Mouse (Mus musculus): ENCODE data around the gene 4930503B20Rik.

The 4930503B20Rik gene

DNA sequence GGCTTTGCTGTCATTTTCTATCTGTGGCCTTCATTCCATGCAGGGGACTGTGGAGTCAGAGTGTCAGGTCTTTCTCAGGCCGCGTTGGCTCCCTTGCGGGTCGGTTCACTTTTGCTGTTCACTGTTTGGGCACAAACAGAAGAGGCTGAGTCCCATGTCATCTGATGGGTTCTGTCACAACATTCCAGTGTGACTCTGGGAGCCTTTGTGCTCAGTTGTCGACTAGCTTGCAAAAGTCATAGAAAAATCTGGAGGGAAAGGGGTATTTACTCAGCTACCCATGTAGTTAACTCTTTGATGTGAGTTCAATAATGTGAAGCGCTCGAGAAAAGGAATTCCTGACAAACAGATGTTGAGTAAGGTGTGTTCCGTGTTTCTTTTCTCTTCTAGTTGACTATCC lies 54.7 kb downstream of the 4930503B20Rik start:
- DNase-seq, result no peak

DNA sequence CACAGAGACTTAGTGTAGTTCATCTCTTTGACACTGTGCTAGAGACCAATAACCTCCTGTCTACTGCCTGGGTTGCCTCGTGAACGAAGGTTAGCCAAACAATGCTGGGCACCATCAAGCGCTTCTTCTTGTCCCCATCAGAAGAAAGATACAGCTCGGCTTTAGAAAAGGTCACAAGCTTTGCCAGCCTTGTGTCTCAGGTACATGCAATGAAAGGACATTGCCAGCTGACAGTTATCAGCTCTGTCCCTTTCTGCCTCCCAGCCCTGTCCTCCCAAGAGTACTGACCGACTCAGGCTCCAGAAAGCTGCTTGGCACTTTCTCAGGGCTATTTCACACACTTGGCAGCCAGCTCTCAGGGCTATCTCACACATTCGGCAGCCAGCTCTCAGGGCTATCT lies 55.7 kb downstream of the 4930503B20Rik start:
- no peak for DNase-seq
